Mouse (Mus musculus) lung, adult 2 months (tissue): ENCODE data around the gene Gm10337.

Experiments
- CTCF ChIP-seq: fragments of 200-500 bp; IDR thresholded peaks from 2 replicates; pipeline ENCODE4 v1.5.1; 2011; ENCODE audit warnings: mild to moderate bottlenecking, low read length, control low read depth; ENCODE audit not compliant: insufficient read depth
- POLR2A ChIP-seq: fragments of 200-500 bp; IDR thresholded peaks from 2 replicates; pipeline ENCODE4 v1.6.1; 2011; ENCODE audit warnings: low read depth, mild to moderate bottlenecking, control low read depth, low read length, borderline replicate concordance; ENCODE audit errors: extremely low read depth

GRCm38 (mm10) chr15:102544801-102545200, 41.3 kb downstream of the Gm10337 start:
- TF ChIP-seq CTCF (no peak), POLR2A (no peak)
